Mouse (Mus musculus): ENCODE results near the gene Scgn. TPM values are rescaled to one million over a fixed set of nuclear protein-coding genes. Genes with fewer than 3 reads are reported as not detected.

Scgn gene
- polyA plus RNA-seq, 1 experiment from 2014 or later, result 0.14 TPM

DNA sequence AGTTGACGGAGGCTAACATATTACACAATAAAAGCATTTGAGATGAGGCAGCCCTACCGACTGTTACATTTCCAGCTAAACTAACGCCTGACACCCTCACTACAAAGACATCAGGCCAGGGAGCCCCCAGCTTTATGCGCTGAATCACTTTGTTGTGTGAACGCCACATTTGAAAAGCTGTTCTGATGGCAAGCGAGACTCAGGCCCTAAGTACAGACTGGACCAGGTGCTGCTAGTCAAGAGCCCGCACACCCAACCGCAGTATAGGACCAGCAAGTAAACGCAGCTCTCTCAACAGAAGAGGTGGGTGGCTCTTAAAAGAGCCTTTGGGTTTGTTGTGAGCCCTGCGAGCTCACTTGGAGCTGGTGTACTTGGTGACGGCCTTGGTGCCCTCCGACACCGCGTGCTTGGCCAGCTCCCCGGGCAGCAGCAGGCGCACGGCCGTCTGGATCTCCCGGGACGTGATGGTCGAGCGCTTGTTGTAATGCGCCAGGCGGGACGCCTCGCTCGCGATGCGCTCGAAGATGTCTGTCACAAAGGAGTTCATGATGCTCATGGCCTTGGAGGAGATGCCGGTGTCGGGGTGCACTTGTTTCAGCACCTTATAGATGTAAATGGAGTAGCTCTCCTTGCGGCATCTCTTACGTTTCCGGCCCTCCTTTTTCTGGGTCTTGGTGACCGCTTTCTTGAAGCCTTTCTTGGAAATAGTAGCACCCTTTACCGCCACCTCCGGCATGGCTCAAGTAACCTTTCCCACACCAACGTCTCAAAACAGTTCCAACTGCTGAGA lies 57.4 kb downstream of the Scgn start, which contains the start of gene Hist1h2ba:
Gene Hist1h2ba, minus strand, starts transcription at position 736 of the 790 bp plus-strand sequence.
- Histone ChIP-seq H3K9ac (no peak within 1 kb of the TSS), H3K36me3 (no peaks in the 10 kb centered on the region), H3K4me2 (replicated peaks) (no peak within 1 kb of the TSS), H3K27me3 (no peaks in the 10 kb centered on the region), H3K9me3 (replicated peaks) (no peaks in the 10 kb centered on the region), H3K4me1 (no peaks in the 10 kb centered on the region), H3K27ac (no peak within 1 kb of the TSS), H3K4me3 (no peak within 1 kb of the TSS)
- ATAC-seq (ENCODE audit: low FRiP score), result no peak
- 94% methylated on average over 39 of the region's 39 CpGs for WGBS

DNA sequence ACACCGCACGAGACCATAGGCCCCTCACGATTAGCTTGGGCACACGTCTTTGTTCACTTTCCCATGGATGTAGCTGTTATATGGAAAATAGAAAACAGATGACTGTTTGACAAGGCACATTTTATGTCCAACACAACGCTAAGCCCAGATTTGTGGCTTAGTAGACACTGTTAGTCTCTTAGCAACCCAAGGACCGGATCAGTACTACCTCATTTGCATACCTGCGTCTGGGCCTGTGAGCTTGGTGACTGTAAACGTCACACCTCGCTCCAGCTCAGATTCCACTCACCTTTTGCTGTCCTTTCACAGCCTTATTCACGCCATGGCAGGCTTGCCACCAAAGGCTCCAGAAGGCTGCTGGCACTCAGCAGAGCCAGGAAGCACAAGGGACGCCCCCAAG lies 60.1 kb downstream of the Scgn start:
- ATAC-seq (ENCODE audit: low FRiP score), result no peak
- Histone ChIP-seq H3K4me1 (no peaks in the 10 kb centered on the region), H3K27ac (no peak overlapping the region), H3K27me3 (no peaks in the 10 kb centered on the region), H3K4me3 (no peak overlapping the region), H3K9me3 (replicated peaks) (no peaks in the 10 kb centered on the region), H3K36me3 (no peaks in the 10 kb centered on the region), H3K9ac (no peak overlapping the region), H3K4me2 (replicated peaks) (no peak overlapping the region)
- 75% methylated on average over 11 of the region's 11 CpGs for WGBS

DNA sequence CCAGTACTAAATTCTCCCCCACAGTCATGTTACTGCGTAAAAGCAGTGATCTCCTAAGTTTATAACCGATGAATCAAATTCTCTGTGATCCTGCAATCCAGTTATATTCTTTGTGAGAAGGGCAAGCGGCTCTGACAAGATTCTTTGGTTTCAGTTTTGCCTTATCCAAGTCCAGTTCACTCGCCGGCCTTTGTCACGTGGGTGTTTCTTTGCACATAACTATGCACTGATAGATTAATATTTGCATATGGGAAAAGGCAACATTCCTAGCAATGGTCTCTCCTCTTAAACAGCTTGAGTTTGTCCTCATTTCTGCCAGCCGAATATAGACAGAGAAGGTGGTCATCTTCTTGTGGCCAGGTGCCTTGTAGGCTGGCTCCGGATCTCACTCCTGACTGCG lies 60.6 kb downstream of the Scgn start:
- H3K36me3 ChIP-seq, result no peaks in the 10 kb centered on the region
- H3K9ac ChIP-seq, result no peak overlapping the region
- no peak overlapping the region for H3K4me3 ChIP-seq
- ATAC-seq (ENCODE audit: low FRiP score), result no peak
- H3K9me3 ChIP-seq (replicated peaks), result no peaks in the 10 kb centered on the region
- no peak overlapping the region for H3K4me2 ChIP-seq (replicated peaks)
- H3K27ac ChIP-seq, result no peak overlapping the region
- 91% methylated on average over 9 of the region's 9 CpGs for WGBS
- H3K27me3 ChIP-seq, result no peaks in the 10 kb centered on the region
- no peaks in the 10 kb centered on the region for H3K4me1 ChIP-seq

DNA sequence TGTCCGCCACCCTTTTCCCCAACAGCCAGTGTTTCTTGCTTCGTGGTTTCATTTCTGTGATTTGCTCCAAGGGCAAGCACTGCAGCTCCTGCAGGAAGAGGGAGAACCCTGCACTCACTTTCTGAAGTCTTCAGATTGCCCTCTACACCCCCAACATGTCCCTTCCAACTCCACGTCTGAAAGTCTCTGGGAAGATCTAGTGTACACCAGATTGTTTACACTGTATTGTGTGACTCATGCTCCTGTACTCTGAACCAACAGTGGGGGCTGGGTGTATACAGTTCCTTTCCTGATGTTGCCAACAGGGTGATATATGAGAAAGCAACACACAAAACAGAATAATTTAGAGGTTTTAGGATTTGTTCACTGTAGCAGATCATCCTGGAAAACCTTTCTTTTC lies 62.4 kb downstream of the Scgn start:
- H3K4me2 ChIP-seq (replicated peaks), result no peak overlapping the region

DNA sequence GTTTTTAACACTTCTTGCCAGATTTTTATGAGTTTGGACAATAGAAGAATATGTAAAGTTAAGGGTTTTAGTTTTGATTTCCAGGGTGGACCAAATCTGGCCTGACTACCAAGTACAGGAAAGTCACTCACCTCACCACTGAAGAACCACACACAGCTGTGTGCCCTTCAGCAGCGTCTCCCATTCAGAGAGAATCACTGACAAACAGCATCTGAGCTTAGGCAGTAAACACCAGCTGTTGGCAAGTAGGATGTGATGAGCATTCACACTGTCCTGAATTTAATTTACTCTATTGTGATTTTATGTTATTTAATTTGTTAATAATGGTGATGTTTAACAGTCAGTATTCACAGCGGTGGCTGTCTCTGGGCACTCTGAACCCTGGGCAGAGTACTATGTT lies 65.2 kb downstream of the Scgn start:
- Histone ChIP-seq H3K27me3 (no peaks in the 10 kb centered on the region), H3K4me2 (replicated peaks) (no peak overlapping the region), H3K4me3 (no peak overlapping the region), H3K4me1 (no peaks in the 10 kb centered on the region), H3K9me3 (replicated peaks) (no peaks in the 10 kb centered on the region), H3K9ac (no peak overlapping the region), H3K36me3 (no peaks in the 10 kb centered on the region), H3K27ac (no peak overlapping the region)
- ATAC-seq (ENCODE audit: low FRiP score), result no peak
- 75% methylated on average over 2 of the region's 2 CpGs for WGBS

More for the DNA sequence above, 62.4 kb downstream of the Scgn start:
- no peaks in the 10 kb centered on the region for H3K9me3 ChIP-seq (replicated peaks)
- no peak overlapping the region for H3K4me3 ChIP-seq
- no peaks in the 10 kb centered on the region for H3K36me3 ChIP-seq
- no peaks in the 10 kb centered on the region for H3K4me1 ChIP-seq
- H3K27ac ChIP-seq, result no peak overlapping the region
- no peak overlapping the region for H3K9ac ChIP-seq
- 68% methylated on average over 3 of the region's 3 CpGs for WGBS
- ATAC-seq (ENCODE audit: low FRiP score), result no peak
- no peaks in the 10 kb centered on the region for H3K27me3 ChIP-seq

DNA sequence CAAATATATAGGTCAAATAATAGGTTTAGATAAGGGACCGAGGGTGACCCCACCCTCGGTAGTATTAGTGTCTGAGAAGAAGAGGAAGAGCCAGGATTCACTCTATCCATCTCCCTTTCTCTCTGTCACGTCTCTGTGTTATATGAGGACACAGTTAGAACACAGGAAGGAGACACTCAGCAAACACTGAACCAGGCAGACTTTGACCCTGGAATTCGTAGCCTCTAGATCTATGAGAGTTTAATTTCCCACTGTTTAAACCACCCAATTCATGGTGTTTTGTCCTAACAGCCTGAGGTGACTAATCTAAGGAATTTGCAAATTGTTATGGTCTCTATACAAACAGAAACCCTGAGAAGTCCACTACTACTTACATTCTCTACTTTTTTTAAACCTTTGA lies 73.3 kb downstream of the Scgn start:
- WGBS, result 83% methylated on average over 4 of the region's 4 CpGs
- no peaks in the 10 kb centered on the region for H3K9me3 ChIP-seq (replicated peaks)
- no peak overlapping the region for H3K27ac ChIP-seq
- H3K27me3 ChIP-seq, result no peaks in the 10 kb centered on the region
- H3K4me3 ChIP-seq, result no peak overlapping the region
- no peak for ATAC-seq (ENCODE audit: low FRiP score)
- no peak overlapping the region for H3K9ac ChIP-seq
- H3K4me1 ChIP-seq, result no peaks in the 10 kb centered on the region
- H3K36me3 ChIP-seq, result no peaks in the 10 kb centered on the region
- no peak overlapping the region for H3K4me2 ChIP-seq (replicated peaks)

DNA sequence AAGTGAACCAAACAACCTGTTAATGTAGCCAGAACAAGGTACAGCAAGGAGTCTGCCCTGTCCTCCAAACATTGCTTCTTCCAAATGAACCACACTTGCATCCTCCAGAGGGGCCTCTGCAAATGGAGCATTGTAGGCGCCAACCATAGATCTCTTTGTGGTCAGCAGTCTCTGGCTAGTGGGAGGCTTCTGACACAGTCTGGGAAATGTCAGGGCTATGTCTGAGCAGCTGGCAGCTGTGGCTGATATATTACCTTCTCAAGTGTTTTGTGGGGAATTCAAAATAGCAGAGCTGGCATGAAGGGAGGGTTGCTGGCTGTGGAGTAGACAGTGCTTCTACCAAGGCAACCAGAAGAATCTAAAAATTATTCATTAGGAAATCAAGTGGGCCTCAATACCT lies 74.9 kb downstream of the Scgn start:
- no peak overlapping the region for H3K4me3 ChIP-seq
- WGBS, result 81% methylated on average over 1 of the region's 1 CpGs
- H3K4me1 ChIP-seq, result no peaks in the 10 kb centered on the region
- no peak overlapping the region for H3K27ac ChIP-seq
- H3K27me3 ChIP-seq, result no peaks in the 10 kb centered on the region
- no peaks in the 10 kb centered on the region for H3K9me3 ChIP-seq (replicated peaks)
- H3K36me3 ChIP-seq, result no peaks in the 10 kb centered on the region
- no peak overlapping the region for H3K9ac ChIP-seq
- no peak for ATAC-seq (ENCODE audit: low FRiP score)
- no peak overlapping the region for H3K4me2 ChIP-seq (replicated peaks)

DNA sequence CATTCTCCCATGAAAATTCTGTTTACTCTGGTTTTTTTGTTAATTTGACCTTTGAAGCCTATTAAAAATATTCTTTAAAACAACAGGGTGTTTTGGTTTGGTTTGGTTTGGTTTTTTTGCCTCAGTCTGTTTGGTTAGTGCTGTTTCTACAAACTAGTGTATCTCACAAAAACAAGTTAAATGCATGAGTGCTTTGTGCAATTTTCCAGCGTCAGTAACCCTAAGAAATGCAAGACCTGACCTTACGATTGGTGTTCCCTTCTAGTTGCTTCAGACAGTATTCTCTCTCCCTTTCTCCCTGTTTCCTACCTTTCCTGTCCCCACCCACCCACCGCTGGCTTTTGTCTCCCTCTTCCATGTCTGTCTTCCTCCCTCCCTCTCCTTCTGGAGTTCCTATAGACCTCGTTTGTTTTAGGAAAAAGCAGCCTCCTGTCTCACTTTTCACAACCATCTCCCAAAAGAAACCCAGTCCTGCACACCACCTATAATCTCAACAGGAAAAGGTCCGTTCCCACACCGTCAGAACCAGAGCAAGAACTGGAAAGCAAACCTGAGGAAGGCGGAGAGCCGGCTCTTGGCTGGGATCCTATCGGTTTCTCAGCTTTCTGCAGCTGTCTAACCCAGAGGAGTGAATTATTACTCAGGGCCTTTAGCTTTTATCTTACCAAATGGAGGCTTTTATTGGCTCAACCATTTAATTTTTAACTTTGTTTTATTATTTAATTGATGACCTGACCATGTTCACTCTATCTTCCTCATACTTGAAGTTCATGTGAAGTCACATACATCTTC lies 76.4 kb downstream of the Scgn start, which contains the start of gene Slc17a4:
Gene Slc17a4, minus strand, starts transcription at position 634 of the 792 bp plus-strand sequence.
- 72% methylated on average over 9 of the region's 9 CpGs for WGBS

DNA sequence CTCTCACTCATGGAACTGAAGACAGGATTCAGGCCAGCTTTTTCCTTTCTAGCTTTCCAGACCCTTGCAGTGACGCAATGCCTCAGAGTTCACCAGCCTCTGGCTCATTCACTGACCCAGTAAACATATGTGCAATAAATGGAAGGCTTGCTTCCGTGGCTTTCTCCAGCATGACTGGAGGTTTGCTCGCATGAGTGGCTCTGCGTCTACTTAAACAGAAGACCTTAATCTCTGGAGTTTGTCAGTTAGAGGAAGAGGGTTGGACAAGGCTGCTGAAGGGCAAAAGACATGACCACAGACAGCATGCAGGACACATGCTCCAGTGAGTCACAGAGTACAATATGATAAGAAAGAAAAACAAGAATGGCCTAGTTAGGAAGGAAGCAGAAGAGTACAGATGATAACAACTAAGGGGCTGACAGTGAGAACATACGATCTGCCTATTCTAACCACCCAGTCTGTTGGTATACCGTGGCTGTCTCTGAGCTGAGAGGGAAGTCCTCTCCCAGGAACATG lies 77.2 kb downstream of the Scgn start:
- WGBS, result 59% methylated on average over 6 of the region's 6 CpGs
- Histone ChIP-seq H3K9me3 (replicated peaks) (no peaks in the 10 kb centered on the region), H3K27ac (no peak overlapping the region), H3K9ac (no peak overlapping the region), H3K27me3 (no peaks in the 10 kb centered on the region), H3K4me2 (replicated peaks) (no peak overlapping the region), H3K36me3 (no peaks in the 10 kb centered on the region), H3K4me1 (no peaks in the 10 kb centered on the region), H3K4me3 (no peak overlapping the region)
- no peak for ATAC-seq (ENCODE audit: low FRiP score)

More for the DNA sequence above, 76.4 kb downstream of the Scgn start, which contains the start of gene Slc17a4:
- H3K9ac ChIP-seq, result no peak within 1 kb of the TSS
- no peak within 1 kb of the TSS for H3K4me2 ChIP-seq (replicated peaks)
- H3K4me1 ChIP-seq, result no peaks in the 10 kb centered on the region
- no peaks in the 10 kb centered on the region for H3K9me3 ChIP-seq (replicated peaks)
- no peak for ATAC-seq (ENCODE audit: low FRiP score)
- no peaks in the 10 kb centered on the region for H3K27me3 ChIP-seq
- H3K36me3 ChIP-seq, result no peaks in the 10 kb centered on the region
- no peak within 1 kb of the TSS for H3K4me3 ChIP-seq
- no peak within 1 kb of the TSS for H3K27ac ChIP-seq

DNA sequence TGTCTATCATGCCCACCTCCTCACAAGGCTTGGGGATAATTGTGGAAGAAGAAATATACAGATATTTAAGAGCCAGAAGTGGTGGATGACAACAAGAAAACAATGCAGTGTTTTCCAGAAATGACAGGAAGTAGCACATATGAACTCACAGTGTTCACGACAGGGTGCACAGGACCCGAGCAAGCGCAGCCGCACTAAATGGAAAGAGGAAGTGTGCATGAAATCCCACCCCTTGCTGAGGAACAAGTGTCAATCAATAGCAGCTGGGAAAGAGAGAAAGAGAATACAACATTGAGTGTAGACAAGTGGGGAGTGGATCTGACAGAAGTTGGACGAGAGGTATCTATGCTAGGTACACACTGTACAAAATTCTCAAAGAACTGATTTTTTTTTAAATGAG lies 79.7 kb downstream of the Scgn start:
- Histone ChIP-seq H3K4me1 (no peaks in the 10 kb centered on the region), H3K36me3 (no peaks in the 10 kb centered on the region), H3K4me3 (no peak overlapping the region), H3K27ac (no peak overlapping the region), H3K4me2 (replicated peaks) (no peak overlapping the region), H3K9me3 (replicated peaks) (no peaks in the 10 kb centered on the region), H3K27me3 (no peaks in the 10 kb centered on the region), H3K9ac (no peak overlapping the region)
- 86% methylated on average over 5 of the region's 5 CpGs for WGBS
- ATAC-seq (ENCODE audit: low FRiP score), result no peak

DNA sequence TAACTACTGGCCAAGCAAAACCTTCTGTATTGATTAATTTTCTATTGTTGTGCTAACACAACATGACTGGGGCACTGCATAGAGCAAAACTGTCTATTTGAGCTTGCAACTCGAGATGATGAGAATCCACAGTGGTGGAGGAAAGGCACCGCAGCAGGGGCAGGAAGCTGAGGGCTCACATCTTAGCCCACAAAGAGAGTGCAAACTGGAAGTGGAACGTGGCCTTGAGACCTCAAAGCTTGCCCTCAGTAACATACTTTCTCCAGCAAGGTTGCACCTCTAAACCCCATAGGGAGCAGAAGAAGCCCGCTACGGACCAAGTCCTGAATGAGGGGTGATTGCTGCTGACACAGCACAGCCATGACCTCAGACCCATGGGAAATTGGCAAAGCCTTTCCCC lies 80.9 kb downstream of the Scgn start:
- Histone ChIP-seq H3K36me3 (no peaks in the 10 kb centered on the region), H3K4me2 (replicated peaks) (no peak overlapping the region), H3K27me3 (no peaks in the 10 kb centered on the region), H3K4me1 (no peaks in the 10 kb centered on the region), H3K9me3 (replicated peaks) (no peaks in the 10 kb centered on the region), H3K4me3 (no peak overlapping the region), H3K9ac (no peak overlapping the region), H3K27ac (no peak overlapping the region)
- no peak for ATAC-seq (ENCODE audit: low FRiP score)
- WGBS, result 78% methylated on average over 5 of the region's 5 CpGs

DNA sequence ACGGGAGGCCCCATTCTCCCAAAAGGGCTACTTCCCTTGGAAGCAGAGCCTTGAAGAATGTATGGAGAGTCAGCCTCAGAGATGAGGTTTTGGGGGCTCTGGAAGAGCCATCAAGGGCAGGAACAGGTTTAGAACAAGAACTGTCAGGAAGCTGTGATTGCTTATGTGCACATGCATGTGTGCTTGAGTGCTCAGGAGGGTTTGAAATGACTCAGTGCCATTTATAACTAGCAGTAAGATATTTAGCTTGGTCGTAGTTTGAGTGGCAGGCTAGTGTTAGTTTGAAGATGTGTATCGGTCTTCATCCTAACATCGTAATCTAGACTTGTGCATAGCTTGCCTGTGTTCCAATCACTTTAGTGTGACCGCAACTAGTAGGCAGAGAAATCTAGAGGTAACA lies 84.1 kb downstream of the Scgn start:
- Histone ChIP-seq H3K36me3 (no peaks in the 10 kb centered on the region), H3K4me2 (replicated peaks) (no peak overlapping the region), H3K9me3 (replicated peaks) (no peaks in the 10 kb centered on the region), H3K4me3 (no peak overlapping the region), H3K27me3 (no peaks in the 10 kb centered on the region), H3K9ac (no peak overlapping the region), H3K4me1 (no peaks in the 10 kb centered on the region), H3K27ac (no peak overlapping the region)
- no peak for ATAC-seq (ENCODE audit: low FRiP score)
- WGBS, result 96% methylated on average over 5 of the region's 5 CpGs
